ENCODE assay signal across 9 mouse cellular contexts in the genomic region with DNA sequence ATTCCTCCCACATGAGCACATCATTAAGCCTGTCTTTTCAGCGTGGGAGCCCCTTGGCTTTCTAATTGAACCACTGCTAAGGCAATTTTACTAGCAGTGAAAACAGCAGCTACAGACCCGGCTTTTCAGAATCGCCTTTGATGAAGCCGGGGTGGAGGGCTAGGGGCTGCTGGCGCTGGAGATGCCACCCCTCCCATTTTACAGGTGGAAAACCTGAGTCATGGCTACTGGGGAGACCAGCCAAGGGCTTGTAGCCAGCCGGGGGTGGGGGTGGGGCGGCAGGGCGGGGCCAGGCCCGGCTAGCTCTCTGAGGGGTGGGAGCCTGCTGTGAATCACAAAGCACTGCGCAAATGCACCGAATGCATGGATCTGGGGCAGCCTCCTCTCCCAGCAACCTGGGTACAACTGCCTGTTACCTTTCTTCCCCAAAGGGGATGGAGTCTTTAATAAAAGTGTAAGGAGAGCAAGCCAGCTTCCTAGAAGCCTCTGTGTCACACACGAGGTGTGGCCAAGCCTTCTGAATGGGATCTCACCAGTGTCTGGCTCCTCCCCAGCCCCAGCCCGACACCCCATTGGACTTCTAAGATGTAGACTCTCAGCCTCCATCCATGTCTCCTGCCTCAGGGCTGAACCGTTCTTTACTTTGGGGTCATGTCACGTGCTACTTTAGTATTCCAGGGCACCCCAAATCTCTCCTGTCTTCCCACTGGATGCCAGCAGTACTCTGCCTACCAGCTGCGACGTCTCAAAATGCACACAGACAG.
DNase-seq lines count a peak whose midpoint lies in the region; ATAC-seq and TF ChIP-seq lines count a peak whose summit lies in the region.
"Had no signal": no experiment of that assay in that cellular context is flagged by ENCODE, and none has a peak within 500 bp of the region (broad histone marks: within the 10 kb centered on the region; RNA-seq: fewer than 3 reads in every experiment).

No protein-coding gene starts in this region.

- TF ChIP-seq CTCF in gastrocnemius, adult 2 months (IDR thresholded peaks at IDR 0.05), result no peak
- no peak for TF ChIP-seq CTCF in heart, postnatal 0 days (IDR thresholded peaks at IDR 0.05; ENCODE audit: low read depth)

- no peaks in the 10 kb centered on the region for H3K27me3 ChIP-seq in heart, postnatal 0 days (ENCODE audit: control insufficient read depth, insufficient read depth, low read length)

- H3K4me2 ChIP-seq in heart, postnatal 0 days (ENCODE audit: low read depth, low read length), result peak overlapping the region; percentile 38

- no peaks in the 10 kb centered on the region for H3K36me3 ChIP-seq in ES-E14 (ENCODE audit: control insufficient read depth, insufficient read depth, low read length, poor library complexity, severe bottlenecking)
- peaks cover 19% of the 10 kb centered on the region; the same call in 1 of the 2 replicates for H3K36me3 ChIP-seq in heart, postnatal 0 days (replicated peaks; ENCODE audit: control insufficient read depth, insufficient read depth, low read length)
- H3K36me3 ChIP-seq: G1E had no signal

- peak overlapping the region; percentile 61 for H3K4me3 ChIP-seq in gastrocnemius, adult 2 months
- H3K4me3 ChIP-seq in ES-E14 (ENCODE audit: insufficient read depth in 1 of 2, low read depth in 1 of 2, low read length in 2 of 2, poor library complexity in 1 of 2, severe bottlenecking in 1 of 2), result peak overlapping the region; percentile 30 to 53
- no peak overlapping the region for H3K4me3 ChIP-seq in heart, postnatal 0 days (ENCODE audit: low read depth, low read length)

- no peak for ATAC-seq in heart, postnatal 0 days (ENCODE audit: insufficient read depth, low read depth)
- no peak for ATAC-seq in megakaryocyte-erythroid progenitor cell, adult 5-6 weeks (replicated peaks; ENCODE audit: low FRiP score, low TSS enrichment, poor library complexity, severe bottlenecking)

- H3K27ac ChIP-seq in gastrocnemius, adult 2 months, result peak overlapping the region; percentile 86
- peak overlapping the region; percentile 72 for H3K27ac ChIP-seq in ES-E14 (ENCODE audit: insufficient read depth, low read depth, low read length, poor library complexity, severe bottlenecking)
- no peak overlapping the region for H3K27ac ChIP-seq in heart, postnatal 0 days (ENCODE audit: low read depth)

- WGBS in heart, postnatal 0 days, result 22% methylated on average over 17 of the region's 17 CpGs

- peaks cover 9 to 21% of the 10 kb centered on the region in 2 experiments for H3K4me1 ChIP-seq in ES-E14 (ENCODE audit: control insufficient read depth in 2 of 2, insufficient read depth in 2 of 2, low read length in 2 of 2, poor library complexity in 1 of 2)
- peaks cover 9% of the 10 kb centered on the region for H3K4me1 ChIP-seq in heart, postnatal 0 days (ENCODE audit: control insufficient read depth, insufficient read depth)

- TF ChIP-seq EP300 in heart, postnatal 0 days (IDR thresholded peaks at IDR 0.05; ENCODE audit: low read depth), result 0 out of 2 replicates have a peak, but pooled peaks have one; percentile 40

- H3K9me3 ChIP-seq in ES-E14 (ENCODE audit: control insufficient read depth, insufficient read depth, low read depth, low read length), result no peaks in the 10 kb centered on the region
- H3K9me3 ChIP-seq in heart, postnatal 0 days (replicated peaks; ENCODE audit: control insufficient read depth, low read length), result 0 out of 2 replicates have a peak, but pooled peaks cover 4% of the 10 kb centered on the region

- intact Hi-C loops in gastrocnemius, adult 2 months (cut with DNase I), result loop anchor here (5.0 kb wide), 1 partner anchor 62 kb away; no protein-coding TSS in a partner anchor

- H3K9ac ChIP-seq in ES-E14 (ENCODE audit: insufficient read depth, low read depth, low read length, poor library complexity, severe bottlenecking), result peak overlapping the region; percentile 46
- no peak overlapping the region for H3K9ac ChIP-seq in heart, postnatal 0 days (replicated peaks; ENCODE audit: low read depth, low read length)

- no peak for DNase-seq in gastrocnemius, adult 2 months
- no peak for DNase-seq in gastrocnemius, postnatal 10 days
- peak; percentile 63 for DNase-seq in ES-E14 (ENCODE audit: low read depth, low spot score)
- DNase-seq in heart, postnatal 0 days (ENCODE audit: low spot score), result no peak
- DNase-seq in lung, postnatal 36 days, result peak; percentile 9
- DNase-seq in spleen, adult 12 weeks (ENCODE audit: low spot score), result no peak
- no peak for DNase-seq in thymus, adult 18-20 months

- in situ Hi-C loops in ES-E14 (cut with MboI; ENCODE audit: low sequenced_read_pairs in 2 of 2, unreplicated experiment in 2 of 2), result no loop called here

TF ChIP-seq in ES-E14, 5 proteins besides CTCF, POLR2A, EP300 and RAD21:
- TF ChIP-seq MAFK (IDR thresholded peaks at IDR 0.05; ENCODE audit: insufficient read depth, low read depth, low read length) (peak; percentile 78), CHD2 (IDR thresholded peaks at IDR 0.05; ENCODE audit: low read depth, low read length) (no peak)

Comparison
In these comparisons a context has a peak if more than half of its experiments do, and no peak if none do; other contexts are left out.
1. DNase-seq: peak in ES-E14 (single experiment) and lung, postnatal 36 days (single experiment); none in gastrocnemius, adult 2 months (single experiment), gastrocnemius, postnatal 10 days (single experiment), heart, postnatal 0 days (single experiment), spleen, adult 12 weeks (single experiment) and thymus, adult 18-20 months (0 of 2).